Mouse (Mus musculus) layer of hippocampus, adult 8-10 months (tissue): Measurements from ENCODE around the gene Wap. TPM values are rescaled to one million over a fixed set of nuclear protein-coding genes. Genes with fewer than 3 reads are reported as not detected.

Source experiments
- DNase-seq, 2 experiments: peaks; one replicate each; pipeline ENCODE4 v3.0.0; 2022; ENCODE audit warnings: low spot score in 2 of 2
- total RNA-seq, 4 experiments: library from RNA; stranded (reverse); gene quantifications; 2 replicates each; pipeline ENCODE4 v1.2.4; 2022

Wap gene
- total RNA-seq, 4 experiments from 2014 or later: not detected

DNA sequence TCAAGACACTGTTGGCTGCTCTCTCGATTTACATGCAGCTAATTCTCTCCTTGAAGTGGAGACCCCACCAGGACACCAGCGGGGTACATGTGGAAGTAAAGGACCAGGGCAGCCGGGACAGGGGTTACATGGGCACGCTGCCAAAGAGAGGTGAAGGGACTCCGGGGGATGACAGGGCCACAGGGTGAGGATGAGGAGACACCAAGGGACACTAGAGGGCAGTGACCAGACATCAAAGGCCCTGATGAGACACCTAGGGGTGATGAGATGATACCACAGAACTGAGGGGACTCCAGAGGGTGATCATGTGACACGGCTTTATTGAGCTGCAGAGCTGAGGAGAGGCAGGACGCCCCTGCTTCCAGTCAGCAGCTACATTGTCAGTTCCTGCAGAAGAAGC is 40.9 kb downstream of the Wap start:
- DNase-seq: no peak

DNA sequence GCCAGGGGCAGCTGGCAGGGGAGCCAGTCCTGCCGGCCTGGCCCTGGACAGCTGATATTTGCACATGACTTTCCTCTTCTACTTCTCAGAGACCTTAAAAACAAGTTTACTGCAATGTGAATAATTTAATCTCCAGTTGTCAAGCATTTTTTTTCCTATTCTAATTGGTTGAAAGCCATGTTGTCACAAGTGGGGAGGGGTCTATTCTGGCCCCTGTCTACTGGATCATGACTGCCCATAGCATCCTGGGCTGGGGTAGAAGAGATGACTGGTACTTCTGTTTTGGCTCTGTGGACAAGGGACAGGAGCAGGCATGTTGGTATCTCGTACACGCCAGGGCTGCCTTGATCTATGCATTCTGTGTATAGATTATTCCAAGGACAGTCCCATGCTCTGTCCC is 41.8 kb downstream of the Wap start:
- DNase-seq: no peak

DNA sequence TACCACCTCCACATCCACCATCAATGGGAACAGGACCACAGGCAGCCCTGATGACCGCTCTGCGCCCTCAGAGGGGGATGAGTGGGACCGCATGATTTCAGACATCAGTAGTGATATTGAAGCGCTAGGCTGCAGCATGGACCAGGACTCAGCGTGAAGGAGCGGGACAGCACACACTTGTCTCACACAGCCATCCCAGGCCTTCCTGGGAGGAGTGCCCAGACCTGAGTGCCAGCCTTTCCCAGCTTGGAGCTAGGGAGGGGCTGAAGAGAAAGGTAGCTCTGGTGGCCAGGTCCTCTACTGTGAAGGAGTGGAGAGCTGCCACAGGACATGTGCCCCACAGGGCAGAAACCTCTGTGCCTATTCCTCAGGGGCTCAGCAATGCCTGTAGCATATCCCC is 42.2 kb downstream of the Wap start:
- no peak for DNase-seq

- no peak for DNase-seq
Measured at GRCm38 (mm10) chr11:6595339-6595738, 43.1 kb downstream of the Wap start.

GRCm38 (mm10) chr11:6594845-6595244 is 43.6 kb downstream of the Wap start:
- no peak for DNase-seq

DNA sequence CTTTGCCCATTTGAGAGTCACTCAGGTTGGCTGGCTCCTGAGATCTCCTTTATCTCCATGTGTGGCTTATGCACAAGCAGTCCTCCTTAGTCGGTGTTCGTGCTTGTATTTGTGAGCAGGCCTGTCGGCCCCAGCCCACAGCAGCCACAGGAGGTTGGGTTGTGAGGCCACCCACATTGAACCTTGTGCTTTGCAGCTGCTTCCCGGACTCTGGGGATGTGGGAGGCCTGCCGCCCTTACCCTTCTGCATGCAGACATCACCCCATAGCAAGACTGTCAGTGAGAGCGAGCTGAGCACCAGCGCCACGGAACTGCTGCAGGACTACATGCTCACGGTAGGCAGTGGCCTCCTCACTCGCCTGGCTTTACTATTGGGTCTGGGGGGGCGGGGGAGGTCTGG is 45.0 kb downstream of the Wap start:
- no peak for DNase-seq

DNA sequence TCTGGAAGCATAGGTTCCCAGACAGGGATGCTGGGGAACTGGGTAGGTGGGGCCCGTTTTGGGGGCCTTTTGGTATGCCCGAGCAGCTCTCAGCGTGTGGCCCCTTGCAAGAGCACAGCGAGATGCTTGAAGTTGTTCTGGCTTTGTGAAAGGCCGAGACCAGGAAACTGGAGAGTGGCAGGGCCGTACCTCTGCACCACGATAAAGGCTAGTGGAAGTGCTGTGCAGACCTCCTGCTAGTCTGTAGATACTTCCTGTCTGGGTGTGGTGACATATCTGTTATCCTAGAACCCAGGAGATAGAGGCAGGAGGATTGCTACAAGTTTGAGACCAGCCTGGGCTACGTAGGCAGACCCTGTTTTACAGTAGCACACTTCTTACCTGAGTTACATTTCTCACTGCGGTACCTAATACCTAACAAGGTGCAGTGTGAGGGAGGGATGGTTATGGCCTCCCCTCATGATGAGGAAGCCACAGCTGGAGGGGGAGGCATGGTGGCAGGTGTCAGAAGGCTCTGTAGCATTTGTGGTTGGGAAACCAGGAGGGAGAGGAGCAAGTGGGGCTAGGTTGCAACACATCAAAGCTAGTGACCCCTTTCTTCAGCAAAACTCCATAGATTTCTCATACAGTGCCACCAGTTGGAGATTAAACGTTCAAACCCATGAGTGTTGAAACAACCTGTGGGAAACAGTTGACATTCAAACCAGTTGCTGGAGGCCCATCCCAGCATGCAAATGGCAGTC is 47.3 kb downstream of the Wap start:
- DNase-seq: no peak

DNA sequence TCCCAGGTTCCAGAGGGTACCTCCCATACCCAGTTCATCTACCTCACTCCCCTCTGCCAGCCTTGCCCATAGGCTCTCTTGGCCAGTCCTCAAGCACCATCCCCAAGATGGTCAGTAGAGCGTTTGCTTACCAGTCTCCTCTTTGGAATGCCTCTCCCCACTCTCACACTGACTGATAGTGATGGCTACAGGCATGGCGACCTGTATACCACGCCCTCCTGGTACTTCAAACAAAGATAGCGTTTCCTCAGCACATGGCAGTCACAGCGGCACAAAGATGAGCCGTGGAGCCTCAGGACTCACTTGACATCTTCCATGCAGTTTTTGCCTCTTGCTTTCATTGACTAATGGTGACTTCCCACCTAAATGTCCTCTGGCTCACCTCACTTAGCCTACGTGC is 48.6 kb downstream of the Wap start:
- DNase-seq: no peak

DNA sequence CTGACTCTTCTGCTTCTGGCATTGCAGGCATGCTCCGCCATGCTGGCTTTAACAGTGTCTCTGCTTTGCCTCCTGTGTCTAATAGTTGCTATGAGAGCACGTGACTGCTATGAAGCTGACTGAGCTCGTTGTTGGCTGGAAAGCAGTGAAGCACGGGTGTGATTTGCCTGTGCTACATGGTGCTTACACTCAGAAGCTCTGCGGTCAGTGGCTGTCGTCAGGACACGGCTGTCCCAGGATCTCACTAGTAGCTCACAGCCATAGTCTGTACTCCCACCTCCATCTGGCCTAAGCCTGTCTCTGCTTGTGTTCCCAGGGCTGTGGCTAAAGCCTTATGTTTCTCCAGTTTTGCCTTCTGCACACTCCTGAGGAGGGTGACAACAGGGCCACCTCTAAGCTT is 50.1 kb downstream of the Wap start:
- DNase-seq: no peak

DNA sequence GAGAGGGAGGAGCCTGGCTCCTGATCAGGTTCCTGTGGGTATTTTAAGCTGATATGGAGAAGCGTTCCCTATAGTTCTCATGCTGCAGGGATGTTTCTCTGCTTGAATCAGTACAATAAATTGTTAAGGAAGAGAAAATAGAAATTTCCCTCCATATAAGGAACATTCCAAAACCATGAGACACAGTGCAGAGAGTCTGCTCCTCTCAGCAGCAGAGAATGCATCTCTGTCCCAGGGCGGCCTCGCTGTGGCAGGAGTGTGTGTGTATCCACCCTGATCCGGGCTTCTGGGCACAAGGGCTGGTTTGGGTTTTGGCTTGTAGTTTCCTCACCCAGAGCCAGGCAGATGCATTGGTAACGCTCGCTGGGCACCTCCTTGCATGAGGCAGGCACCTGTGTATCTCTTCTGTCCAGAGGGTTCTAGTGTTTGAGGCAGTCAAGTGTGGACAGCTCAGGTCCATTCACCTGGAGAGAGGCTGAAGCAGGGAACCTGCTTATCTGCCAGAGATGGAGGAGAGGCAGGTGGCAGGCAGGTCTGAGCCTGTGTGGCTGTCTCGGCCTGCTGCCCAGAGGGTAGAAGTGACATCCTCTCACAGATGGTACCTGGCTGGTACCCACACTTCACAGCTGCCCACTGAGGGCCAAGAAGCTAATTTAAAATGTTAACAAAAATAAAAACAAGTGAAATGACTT is 51.0 kb downstream of the Wap start:
- DNase-seq: no peak

- no peak for DNase-seq
Measured at GRCm38 (mm10) chr11:6586660-6587059, 51.8 kb downstream of the Wap start.

DNA sequence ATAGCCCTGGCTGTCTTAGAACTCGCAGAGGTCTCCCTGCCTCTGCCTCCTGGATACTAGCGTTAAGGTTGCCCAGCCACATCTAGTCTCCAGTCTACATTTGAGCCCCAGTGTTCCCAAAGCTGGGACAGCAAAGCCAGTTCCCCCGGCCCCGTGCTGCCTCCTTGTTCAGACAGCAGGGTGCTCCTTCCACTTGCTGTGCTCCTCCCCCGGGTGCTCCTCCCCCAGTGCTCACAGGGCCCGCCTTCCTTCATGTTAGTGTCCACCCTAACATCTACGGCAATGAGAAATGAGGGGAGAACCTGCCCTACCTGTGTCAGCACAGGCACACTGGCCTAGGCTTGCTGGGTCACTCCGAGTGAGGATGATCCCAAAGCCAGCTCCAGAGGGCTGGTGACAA is 52.7 kb downstream of the Wap start:
- no peak for DNase-seq

Other genes with a start within 250 kb of the Wap start
- 100 to 1,000 TPM; 157 to 169 (median 159) TPM for gene Zmiz2, start 249.6 kb downstream of the Wap start, total RNA-seq
- 1,000 to 10,000 TPM; 1,319 to 1,646 (median 1,558) TPM for gene Ppia, start 223.2 kb downstream of the Wap start, total RNA-seq
- 10 to 100 TPM; 26.4 to 39.8 (median 36.9) TPM for gene H2afv, start 194.2 kb downstream of the Wap start, total RNA-seq
- 100 to 1,000 TPM; 202 to 239 (median 220) TPM for gene Purb, start 162.7 kb downstream of the Wap start, total RNA-seq
- 1 to 10 TPM in 1 of 4 experiments, under 1 TPM in 3; 0.39 to 1.3 (median 0.51) TPM for gene Myo1g, start 117.7 kb downstream of the Wap start, total RNA-seq
- 10 to 100 TPM; 47.4 to 53.9 (median 52.2) TPM for gene Ccm2, start 91.8 kb downstream of the Wap start, total RNA-seq
- gene Nacad, start 32.6 kb downstream of the Wap start, total RNA-seq: 10 to 100 TPM; 35.7 to 52.6 (median 47.5) TPM
- gene Tbrg4, start 12.6 kb downstream of the Wap start, total RNA-seq: 10 to 100 TPM; 45.5 to 52.5 (median 48.4) TPM
- gene Ramp3, start 19.9 kb upstream of the Wap start, total RNA-seq: 1 to 10 TPM; 4.8 to 7.3 (median 6.9) TPM
- gene Gm11983, start 199.0 kb upstream of the Wap start, total RNA-seq: not detected